Mouse (Mus musculus) C2C12 (cell line): ENCODE data around the gene Tbc1d10a. TPM values are rescaled to one million over a fixed set of nuclear protein-coding genes. Genes with fewer than 3 reads are reported as not detected.

ENCODE experiments used
- H3K27me3 ChIP-seq: one replicate; pipeline ENCODE4 v1.6.1; 2011; ENCODE audit not compliant: control insufficient read depth, insufficient read depth, insufficient read length
- H3K36me3 ChIP-seq: one replicate; pipeline ENCODE4 v1.6.1; 2011; ENCODE audit not compliant: control insufficient read depth, insufficient read depth
- H3K4me3 ChIP-seq: one replicate; pipeline ENCODE4 v1.5.1; 2011; ENCODE audit warnings: mild to moderate bottlenecking, control low read depth; ENCODE audit not compliant: poor library complexity, insufficient read depth, severe bottlenecking
- H3K79me2 ChIP-seq: one replicate; pipeline ENCODE4 v1.6.1; 2011; ENCODE audit not compliant: control insufficient read depth, insufficient read depth
- H3K79me3 ChIP-seq: one replicate; pipeline ENCODE4 v1.6.1; 2011; ENCODE audit warnings: low read depth, control low read depth
- H3ac ChIP-seq: one replicate; pipeline ENCODE3; 2011; ENCODE audit warnings: low read depth; ENCODE audit not compliant: control insufficient read depth, insufficient read length
- CEBPB ChIP-seq: IDR thresholded peaks from one replicate; pipeline ENCODE4 v1.6.1; 2011; ENCODE audit warnings: low read depth, mild to moderate bottlenecking, control low read depth, moderate library complexity
- CTCF ChIP-seq: IDR thresholded peaks from one replicate; pipeline ENCODE4 v1.5.1; 2011; ENCODE audit not compliant: control insufficient read depth, insufficient read depth, insufficient read length
- FOSL1 ChIP-seq: IDR thresholded peaks from one replicate; pipeline ENCODE4 v1.8.0; 2011; ENCODE audit warnings: mild to moderate bottlenecking, low read length; ENCODE audit not compliant: poor library complexity, insufficient read depth, severe bottlenecking
- MAX ChIP-seq: IDR thresholded peaks from one replicate; pipeline ENCODE4 v1.6.1; 2011; ENCODE audit warnings: mild to moderate bottlenecking, control low read depth
- MYOD1 ChIP-seq: IDR thresholded peaks from one replicate; pipeline ENCODE4 v1.6.1; 2011; ENCODE audit warnings: low read depth; ENCODE audit not compliant: control insufficient read depth, insufficient read length
- MYOG ChIP-seq: IDR thresholded peaks from one replicate; pipeline ENCODE4 v1.6.1; 2011; ENCODE audit not compliant: control insufficient read depth, insufficient read length; ENCODE audit errors: extremely low read depth
- USF1 ChIP-seq: IDR thresholded peaks from one replicate; pipeline ENCODE4 v1.6.1; 2011; ENCODE audit warnings: low read depth, mild to moderate bottlenecking, control low read depth, moderate library complexity
- polyA plus RNA-seq: library from polyadenylated mRNA; unstranded; fragments of >200 nt; fragmentation: generic; extraction: Trizol; gene quantifications from one replicate; pipeline ENCODE4 v1.2.1, GENCODE M21; 2012; ENCODE audit warnings: missing spikeins

Tbc1d10a gene
- polyA plus RNA-seq, 1 experiment = 22.4 TPM

DNA sequence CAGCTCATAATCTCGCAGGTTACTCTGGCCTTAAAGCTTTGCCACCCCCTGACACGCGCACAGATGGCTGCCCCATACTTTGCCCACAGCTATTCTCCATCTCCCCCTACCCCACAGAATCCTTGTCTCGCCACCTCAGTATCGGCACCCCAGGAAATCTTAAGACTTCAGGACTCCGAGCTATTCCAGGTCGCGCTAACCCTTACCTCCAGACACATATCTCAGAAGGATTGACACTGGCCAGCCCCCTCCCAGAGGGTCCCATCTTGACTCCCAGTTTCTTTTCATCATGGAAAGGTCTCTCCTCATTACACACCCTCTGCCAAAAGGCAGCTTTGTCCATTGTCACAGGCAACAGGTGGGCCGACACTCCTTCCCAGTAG, 720 bp downstream of the Tbc1d10a start:
- no peaks in the 10 kb centered on the region for H3K27me3 ChIP-seq
- H3K36me3 ChIP-seq = peaks cover 10% of the 10 kb centered on the region
- no peak for TF ChIP-seq CTCF
- no peak for TF ChIP-seq CEBPB
- TF ChIP-seq MYOD1 = no peak
- no peak for TF ChIP-seq USF1
- TF ChIP-seq MYOG = no peak
- H3K4me3 ChIP-seq = peak overlapping the region; percentile 67
- peaks cover 34% of the 10 kb centered on the region for H3K79me2 ChIP-seq
- H3K79me3 ChIP-seq = no peaks in the 10 kb centered on the region
- peak overlapping the region; percentile 84 for H3ac ChIP-seq

DNA sequence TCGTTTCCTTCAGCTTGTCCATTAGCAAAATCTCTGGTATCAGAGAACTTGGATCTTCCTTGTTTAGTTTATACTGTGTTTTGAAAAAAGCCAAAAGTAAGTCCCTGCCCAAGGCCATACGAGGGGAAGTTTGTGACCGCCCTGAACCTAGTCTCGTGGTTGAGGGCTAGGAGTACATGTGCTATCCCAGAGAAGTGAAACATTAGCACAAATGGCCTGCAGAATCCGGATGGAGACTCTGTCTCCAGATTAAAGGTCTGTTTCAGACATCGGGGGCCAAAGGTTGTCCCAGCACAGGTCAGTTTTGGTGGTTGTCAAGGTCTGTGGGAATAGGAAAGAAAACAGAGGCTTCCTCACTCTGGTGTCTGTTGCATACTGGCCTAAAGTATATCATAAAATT, 2.6 kb downstream of the Tbc1d10a start:
- Histone ChIP-seq H3K79me2 (peaks cover 42% of the 10 kb centered on the region), H3K4me3 (no peak overlapping the region), H3ac (no peak overlapping the region), H3K27me3 (no peaks in the 10 kb centered on the region), H3K79me3 (no peaks in the 10 kb centered on the region), H3K36me3 (peaks cover 7% of the 10 kb centered on the region)
- TF ChIP-seq CEBPB (no peak), CTCF (no peak), MAX (no peak), MYOG (no peak), MYOD1 (no peak), FOSL1 (no peak), USF1 (no peak)

DNA sequence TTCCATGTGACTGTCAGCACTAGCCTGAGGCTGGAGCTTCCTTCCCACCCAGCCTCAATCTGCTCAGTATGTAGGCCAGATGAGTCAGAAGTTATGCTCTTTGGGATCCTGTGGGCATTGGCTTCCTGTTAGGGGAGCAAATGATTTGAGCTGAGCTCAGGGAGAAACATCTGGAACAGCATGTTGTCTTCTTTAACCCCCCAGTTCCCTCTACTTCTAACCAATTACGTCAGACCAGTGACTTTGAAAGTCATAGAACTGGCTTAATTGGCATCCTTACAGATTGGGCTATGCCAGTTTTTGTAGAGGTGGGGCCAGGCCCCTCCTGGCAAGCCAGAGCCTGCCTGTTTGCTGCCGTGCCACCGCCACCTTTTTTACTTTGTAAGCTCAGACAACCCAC, 4.1 kb downstream of the Tbc1d10a start:
- Histone ChIP-seq H3K27me3 (no peaks in the 10 kb centered on the region), H3K36me3 (peaks cover 7% of the 10 kb centered on the region), H3ac (no peak overlapping the region), H3K79me2 (peaks cover 44% of the 10 kb centered on the region), H3K79me3 (no peaks in the 10 kb centered on the region), H3K4me3 (no peak overlapping the region)
- no peak for TF ChIP-seq USF1
- TF ChIP-seq FOSL1 = no peak
- TF ChIP-seq MAX = no peak
- TF ChIP-seq CTCF = no peak
- TF ChIP-seq MYOG = no peak
- TF ChIP-seq MYOD1 = no peak
- no peak for TF ChIP-seq CEBPB

DNA sequence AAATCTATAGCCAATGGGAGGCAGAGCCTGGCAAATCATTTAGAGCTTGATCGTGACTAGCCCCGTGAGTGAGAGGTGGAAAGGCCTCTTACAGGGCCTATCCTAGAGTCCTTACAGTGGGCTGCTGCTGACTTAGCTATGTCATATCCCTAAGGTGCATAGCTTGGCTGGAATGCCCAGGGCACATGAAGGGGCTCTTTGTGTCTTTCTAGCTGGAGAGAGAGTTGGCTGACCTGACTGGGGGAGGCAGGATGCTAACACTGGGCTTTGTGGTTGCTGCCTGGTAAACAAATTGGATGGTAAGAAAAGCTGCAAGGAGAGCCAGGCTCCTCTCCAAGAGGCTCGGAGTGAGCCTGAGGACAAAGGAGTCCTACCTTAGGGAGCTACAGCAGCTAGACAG, 6.2 kb downstream of the Tbc1d10a start:
- Histone ChIP-seq H3ac (no peak overlapping the region), H3K27me3 (no peaks in the 10 kb centered on the region), H3K79me3 (peaks cover 2% of the 10 kb centered on the region), H3K79me2 (peaks cover 45% of the 10 kb centered on the region), H3K36me3 (peaks cover 7% of the 10 kb centered on the region), H3K4me3 (no peak overlapping the region)
- no peak for TF ChIP-seq MAX
- TF ChIP-seq MYOG = no peak
- no peak for TF ChIP-seq CEBPB
- TF ChIP-seq MYOD1 = no peak
- TF ChIP-seq FOSL1 = no peak

DNA sequence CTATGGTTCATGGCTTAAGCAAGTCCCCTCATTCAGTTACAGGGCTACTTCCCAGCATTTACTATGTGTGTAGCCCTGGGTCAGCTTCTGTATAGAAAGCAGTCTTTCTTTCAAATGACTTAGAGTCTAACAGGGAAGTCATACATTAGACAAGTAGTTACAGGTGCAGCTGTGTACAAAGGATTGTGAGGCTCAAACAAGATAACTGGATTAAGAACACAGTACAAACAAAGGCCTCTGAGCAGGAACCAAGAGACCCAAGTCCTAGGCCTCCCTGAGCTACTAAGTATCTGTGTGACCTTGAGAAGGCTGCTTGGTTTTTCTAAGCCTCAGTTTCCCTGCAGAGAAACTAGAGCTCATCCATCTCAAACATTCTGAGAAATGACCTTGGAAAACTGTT, 6.8 kb downstream of the Tbc1d10a start:
- TF ChIP-seq CTCF (no peak), CEBPB (no peak), MYOD1 (no peak), MYOG (no peak), FOSL1 (no peak), MAX (no peak), USF1 (no peak)
- peaks cover 38% of the 10 kb centered on the region for H3K79me2 ChIP-seq
- H3K36me3 ChIP-seq = peaks cover 7% of the 10 kb centered on the region
- no peak overlapping the region for H3ac ChIP-seq
- no peak overlapping the region for H3K4me3 ChIP-seq
- H3K27me3 ChIP-seq = no peaks in the 10 kb centered on the region
- H3K79me3 ChIP-seq = peaks cover 2% of the 10 kb centered on the region

DNA sequence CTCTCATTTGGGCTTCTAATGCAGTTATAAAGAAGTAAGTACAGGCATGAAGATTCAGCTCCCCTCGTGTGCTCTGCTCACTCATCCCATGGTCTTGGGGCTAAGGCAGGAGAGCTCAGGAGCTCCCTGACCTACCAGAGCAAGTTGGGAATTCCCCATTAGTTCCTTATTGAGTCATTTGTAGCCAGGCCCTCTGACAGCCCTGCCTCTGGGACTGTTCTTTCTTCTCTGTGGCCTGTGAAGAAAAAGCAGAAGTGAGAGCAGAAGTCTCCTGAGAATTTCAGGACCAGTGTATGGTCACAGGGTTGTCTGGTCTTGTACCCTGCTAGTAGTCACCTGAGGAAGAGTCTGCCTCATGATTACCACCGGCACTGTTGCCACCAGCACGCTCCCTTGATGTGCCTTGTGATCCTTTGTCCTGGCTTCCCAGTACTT, 9.0 kb downstream of the Tbc1d10a start:
- Histone ChIP-seq H3ac (no peak overlapping the region), H3K79me2 (peaks cover 30% of the 10 kb centered on the region), H3K4me3 (no peak overlapping the region), H3K79me3 (peaks cover 2% of the 10 kb centered on the region), H3K36me3 (peaks cover 7% of the 10 kb centered on the region), H3K27me3 (no peaks in the 10 kb centered on the region)
- TF ChIP-seq MAX (no peak), CEBPB (no peak), MYOD1 (no peak), FOSL1 (no peak), CTCF (no peak), MYOG (no peak), USF1 (no peak)
